Mouse (Mus musculus) retina, adult 2 months (tissue): Measurements from ENCODE around the gene Dennd4c.

Source experiments
- DNase-seq: peaks from one replicate; pipeline ENCODE4 v3.0.0-alpha.2; 2012; ENCODE audit warnings: low read depth, low spot score

Dennd4c gene

DNA sequence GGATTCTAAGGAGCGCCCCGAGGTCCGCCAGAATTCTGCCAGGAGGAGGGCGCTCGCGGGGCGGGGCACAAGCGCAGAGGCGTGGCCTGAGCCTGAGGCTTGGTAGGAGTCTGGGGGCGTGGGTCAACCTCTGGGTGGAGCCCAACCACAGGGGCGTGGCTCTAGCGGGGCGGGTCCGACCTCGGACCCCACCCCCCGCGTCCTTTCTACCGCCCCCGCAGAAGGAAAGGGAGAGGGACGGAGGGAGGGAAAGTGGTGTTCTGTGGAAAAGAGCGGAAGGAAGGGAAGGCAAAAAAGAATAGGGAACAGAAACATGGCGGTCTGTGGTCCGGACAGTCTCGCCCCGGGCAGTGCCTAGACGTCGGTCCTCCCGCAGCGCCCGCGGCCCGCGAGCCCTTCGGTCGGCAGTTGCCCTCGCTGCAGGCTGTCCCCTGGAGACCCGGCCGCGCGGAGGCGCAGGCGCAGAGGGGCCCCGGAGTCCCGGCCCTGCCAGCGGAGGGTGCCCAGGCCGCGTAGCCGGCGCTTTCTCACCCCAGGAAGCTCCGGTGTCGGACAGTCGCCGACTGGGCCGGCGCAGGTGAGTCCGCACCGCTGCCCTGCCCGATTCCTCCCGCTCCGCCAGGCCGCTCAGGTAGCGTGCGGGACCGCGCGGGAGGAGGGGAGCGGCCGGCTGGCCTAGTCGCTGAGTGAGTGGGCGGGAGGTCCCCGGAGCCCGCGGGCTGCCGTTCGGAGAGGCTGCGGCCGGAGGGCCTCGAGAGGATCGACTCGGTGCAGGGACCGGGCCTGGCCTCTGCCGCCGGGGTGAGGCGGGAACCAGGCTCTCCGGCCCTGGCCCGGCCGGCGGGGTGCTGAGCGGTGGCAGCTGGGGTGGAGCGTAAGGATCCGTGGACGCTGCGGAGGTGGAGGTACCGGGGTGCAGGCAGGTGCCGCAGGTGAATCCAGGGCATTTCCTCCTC is at the start of gene Dennd4c:
Gene Dennd4c (plus strand): TSS at position 220 of the 956 bp plus-strand sequence.
- peak; percentile 78 for DNase-seq

DNA sequence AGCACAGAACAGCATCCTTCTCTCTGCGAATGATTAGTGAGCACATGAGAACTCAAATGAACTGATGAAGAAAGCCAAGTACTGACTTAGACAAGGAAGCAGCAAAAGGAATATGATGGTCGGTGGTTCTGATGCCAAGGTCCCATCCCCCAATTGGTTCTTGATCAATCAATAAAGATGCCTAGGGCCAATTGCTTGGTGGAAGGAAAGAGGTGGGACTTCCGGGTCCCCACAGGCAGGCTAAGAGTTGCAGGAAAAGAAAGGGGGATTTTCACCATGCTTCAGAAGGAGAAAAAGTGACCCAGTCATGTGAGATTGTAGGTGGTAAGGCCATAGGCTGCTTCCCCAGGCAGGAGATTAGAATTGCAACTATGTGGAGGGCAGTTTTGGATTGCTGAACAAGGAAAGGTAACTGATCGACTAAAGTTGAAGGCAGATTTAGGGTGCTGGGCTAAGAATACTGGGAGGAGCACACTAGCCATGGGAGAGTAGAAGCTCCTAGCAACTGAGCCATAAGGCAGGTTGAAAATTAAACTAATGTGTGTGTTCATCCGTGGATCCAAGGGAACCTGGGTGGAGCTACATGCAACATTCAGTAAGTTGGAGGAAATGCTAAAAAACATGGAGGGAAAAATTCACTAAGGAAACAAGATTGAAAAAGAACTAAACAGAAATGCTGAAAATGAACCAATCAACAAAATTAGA is 49.0 kb upstream of the Dennd4c start:
- no peak for DNase-seq

DNA sequence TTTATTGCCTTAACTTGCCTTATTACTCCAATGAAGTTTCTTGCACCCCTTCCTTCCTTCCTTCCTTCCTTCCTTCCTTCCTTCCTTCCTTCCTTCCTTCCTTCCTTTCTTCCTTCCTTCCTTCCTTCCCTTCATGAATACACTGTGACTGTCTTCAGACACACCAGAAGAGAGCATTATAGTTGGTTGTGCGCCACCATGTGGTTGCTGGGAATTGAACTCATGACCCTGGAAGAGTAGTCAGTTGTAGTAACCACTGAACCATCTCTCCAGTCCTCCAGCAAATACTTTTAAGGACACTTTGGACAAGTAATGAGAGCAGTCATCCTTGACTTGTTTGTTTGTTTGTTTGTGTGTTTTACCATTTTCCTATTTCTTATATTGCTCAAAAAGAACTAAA is 39.6 kb upstream of the Dennd4c start:
- no peak for DNase-seq

DNA sequence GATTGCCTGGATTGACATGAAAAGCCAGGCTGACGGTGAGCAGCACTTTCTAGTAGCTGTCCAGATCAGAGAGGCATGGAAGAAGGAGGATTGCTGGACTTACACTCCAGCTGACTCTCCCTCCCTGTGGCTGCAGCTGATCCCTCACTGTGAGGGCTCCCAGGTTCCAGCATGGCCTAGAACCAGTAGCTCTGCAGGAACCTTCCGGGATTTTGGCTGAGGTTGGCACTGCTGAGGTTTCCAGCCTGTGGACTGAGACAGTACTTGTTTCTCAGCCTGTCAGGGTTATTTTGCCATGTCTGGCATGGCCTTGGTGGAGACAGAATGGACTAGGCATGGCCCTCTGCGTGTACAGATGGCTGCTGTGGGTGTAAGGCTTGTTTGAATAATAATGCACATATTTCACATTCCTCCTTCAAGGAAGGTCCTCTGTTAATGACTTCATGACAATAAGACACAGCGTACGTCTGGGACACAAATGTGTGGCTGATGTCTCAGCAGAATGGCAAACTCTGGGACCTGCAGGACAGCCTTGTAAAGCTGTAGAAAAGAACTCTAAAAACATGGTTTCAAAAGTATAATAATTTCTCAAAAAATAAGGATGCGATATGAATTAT is 38.2 kb upstream of the Dennd4c start:
- DNase-seq = no peak

DNA sequence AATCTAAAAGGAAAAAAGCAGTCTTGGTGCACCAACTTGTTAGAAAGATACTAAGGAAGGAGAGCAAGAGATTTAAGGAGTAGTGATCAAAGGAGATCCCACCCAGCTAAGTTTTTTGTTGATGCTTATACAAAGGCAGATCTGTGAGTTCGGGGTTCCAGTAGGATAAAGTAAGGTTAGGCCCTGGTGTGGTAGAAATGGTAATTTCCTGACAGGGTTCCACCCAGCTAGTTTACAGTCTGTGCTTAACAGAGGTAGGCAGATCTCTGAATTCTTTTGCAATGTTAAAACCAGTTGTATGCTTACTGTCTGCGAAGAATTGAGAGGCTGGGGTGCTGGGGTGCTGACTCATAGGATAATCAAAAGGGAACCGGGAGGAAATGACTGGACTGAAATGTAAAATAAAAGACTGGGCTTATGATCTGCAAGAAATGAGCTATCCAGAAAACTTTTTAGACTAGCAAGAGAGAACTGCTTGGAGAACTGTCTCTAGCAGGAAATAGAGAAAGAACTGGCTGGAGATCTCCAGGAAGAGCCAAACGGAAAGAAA is 37.6 kb upstream of the Dennd4c start:
- DNase-seq = no peak

DNA sequence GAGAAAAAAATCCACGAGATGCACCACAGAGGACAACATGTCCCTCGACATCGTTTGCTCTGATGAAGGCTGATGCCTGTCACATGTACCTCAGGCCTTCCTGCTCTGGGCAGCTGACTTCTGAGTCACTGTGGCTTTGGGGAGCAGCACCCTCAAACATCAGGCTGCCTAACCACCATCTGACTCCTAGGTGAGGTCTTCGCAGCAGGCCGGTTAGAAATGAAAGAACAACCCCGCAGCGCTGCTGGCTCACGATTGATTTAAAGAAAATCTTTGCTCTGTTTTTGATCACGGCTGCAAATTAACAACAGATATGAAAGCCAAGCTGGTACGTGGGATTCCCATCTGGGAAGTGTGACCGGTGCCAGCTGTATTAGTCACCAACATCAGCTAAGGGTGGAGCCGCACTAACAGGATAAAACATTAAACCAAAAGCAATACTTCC is 35.6 kb upstream of the Dennd4c start:
- no peak for DNase-seq

DNA sequence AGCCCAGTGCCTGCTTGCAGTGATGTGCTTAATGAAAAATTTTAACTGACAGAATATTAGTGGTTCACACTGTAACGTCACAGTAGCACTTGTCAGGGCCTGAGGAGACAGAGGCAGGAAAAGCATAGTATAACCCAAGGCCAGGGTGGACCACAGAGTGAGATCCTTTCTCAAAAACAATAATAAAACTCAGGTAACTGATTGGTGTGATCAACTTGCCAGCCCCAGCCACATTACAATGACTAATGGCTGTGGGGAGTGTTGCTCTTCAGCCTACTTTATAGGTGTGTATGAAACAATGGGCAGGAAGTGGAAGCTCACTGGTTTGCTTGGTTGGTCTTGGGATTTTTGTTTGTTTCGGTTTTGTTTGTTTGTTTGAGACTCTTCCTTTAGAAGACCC is 34.8 kb upstream of the Dennd4c start:
- no peak for DNase-seq

DNA sequence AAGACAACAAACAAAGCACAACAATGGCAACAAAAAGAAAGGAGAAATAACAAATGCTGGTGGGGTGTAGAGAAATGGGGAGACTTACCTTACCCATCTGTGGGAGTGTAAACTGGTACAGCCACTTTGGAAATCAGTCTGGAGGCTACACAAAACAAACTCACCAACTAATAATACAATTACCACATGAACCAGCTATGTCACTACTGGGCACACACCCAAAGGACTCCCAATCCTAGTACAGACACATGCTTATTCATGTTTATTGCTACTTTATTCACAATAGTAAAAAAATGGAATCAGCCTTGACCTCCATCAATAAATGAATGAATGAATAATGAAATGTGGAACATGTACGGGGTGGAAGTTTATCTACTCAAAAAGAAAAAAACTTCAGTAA is 33.0 kb upstream of the Dennd4c start:
- no peak for DNase-seq

DNA sequence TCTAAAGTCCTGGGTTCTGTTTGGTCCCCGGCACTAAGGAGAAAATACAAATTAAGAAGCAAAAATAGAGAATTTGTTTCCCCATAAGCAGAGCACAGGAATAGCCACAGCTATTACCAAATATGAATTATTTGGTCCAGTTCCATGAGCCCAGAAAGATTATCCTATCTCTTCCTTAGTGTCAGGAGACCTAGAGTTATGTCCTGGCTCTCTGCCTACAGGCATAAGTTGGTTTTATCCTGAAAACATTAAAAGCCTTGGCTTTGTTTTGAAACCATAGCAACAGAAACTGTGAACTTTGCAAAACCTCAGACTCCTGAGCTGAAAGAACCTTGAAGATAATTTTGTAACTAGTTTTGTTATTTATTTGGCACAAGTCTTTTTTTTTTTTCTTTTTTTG is 31.2 kb upstream of the Dennd4c start:
- DNase-seq = no peak

DNA sequence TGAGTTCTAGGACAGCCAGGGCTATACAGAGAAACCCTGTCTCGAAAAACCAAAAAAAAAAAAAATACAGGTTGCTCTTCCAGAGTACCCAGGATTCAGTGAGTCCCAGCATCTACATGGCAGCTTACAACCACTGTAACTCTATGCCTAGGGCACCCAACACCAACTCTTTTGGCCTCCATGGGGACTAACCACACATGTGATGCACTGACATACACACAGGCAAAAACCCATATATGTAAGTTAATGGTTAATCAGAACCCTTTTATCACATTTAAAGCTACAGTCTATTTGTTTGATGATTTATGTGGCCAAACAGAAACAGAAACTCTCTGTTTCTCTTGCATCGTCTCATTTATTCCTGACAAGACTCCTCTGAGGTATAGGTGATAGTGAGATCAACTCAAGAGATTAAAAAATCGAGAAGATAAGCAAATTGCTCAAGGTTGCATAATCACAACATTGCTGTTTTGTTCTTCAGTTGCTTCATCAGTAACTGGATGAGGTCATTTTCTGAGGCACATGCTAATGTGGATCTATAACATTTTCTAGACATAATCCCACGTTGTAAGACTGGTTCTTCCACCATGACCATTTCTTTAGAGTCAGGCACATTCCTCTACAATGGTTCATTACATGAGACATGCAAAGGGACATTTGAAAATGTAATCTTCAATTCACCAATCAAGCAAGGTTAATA is 29.3 kb upstream of the Dennd4c start:
- no peak for DNase-seq

DNA sequence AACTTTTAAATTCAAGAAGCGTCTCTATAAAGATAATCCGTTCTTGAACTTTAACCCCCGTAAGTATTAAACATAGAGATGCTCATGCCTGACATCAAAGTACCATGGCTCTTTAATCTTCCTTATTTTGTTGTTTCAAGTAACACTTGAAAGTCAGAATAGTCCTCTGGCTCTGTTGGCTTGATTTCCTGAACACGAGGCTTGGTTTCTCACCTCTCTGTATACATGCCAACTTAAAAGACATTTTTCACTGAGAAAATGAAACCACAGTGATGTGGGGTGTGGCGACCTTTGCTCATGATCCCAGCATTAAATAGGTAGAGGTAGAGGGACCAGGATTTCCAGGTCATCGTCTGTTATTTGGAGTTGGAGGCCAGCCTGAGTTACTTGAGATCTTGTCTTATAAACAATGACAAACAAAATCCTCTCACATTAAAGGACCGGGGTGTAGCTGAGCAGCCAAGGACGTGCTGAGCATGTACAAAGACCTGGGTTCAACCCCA is 26.4 kb upstream of the Dennd4c start:
- no peak for DNase-seq

DNA sequence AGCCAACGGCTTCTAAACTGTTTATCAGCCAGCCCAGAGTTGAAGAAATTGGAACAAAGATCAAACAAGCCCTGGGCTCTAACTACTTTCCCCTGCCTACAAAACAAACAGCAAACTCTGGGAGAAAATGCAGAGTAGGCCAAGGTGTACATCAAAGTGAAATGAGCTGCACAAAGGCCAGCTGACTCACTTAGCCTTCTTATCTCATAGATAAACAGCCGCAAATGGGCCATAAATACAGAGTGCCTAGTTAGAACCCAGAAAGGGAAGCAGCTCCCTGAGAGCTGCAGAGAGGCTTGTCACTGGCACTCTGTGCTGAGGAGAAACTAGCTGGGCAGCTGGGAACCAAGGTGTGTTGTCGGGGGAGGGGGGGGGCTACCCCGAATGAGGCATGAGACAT is 23.2 kb upstream of the Dennd4c start:
- DNase-seq = no peak

DNA sequence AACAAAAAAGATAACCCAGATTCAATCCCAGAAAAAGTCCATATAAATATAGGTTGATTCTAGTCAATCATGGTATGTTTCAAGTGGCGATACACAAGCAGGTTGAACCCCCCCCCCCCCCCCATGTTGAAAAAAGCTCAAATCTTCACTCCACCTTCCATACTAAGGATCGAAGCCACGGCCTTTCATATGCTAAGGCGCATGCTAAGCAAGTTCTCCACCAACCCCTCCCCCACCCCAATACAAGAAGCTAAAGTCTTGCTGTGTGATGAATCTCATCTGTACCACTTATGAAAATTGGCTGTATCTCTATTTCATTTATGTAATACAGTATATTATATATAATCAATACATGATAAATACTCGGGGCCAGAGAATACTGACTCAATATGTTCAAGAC is 22.2 kb upstream of the Dennd4c start:
- DNase-seq = no peak

DNA sequence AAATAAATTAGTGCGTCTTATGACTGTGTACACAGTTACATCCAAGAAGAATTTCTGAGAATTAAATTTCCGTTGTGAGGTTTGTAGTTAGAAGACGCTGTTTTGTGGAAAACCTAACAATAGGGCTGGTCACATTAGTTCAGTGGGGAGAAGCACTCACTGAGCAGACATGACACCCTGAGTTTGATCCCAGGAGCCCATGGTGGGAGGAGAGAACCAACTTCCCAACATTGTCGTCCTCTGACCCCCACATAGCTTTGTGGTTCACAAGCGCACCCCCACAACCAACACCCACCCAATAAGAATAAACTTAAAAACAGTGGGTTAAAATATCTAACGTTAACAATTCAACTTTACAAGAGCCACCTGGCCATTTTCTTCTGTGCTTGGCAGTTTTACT is 18.5 kb upstream of the Dennd4c start:
- no peak for DNase-seq

DNA sequence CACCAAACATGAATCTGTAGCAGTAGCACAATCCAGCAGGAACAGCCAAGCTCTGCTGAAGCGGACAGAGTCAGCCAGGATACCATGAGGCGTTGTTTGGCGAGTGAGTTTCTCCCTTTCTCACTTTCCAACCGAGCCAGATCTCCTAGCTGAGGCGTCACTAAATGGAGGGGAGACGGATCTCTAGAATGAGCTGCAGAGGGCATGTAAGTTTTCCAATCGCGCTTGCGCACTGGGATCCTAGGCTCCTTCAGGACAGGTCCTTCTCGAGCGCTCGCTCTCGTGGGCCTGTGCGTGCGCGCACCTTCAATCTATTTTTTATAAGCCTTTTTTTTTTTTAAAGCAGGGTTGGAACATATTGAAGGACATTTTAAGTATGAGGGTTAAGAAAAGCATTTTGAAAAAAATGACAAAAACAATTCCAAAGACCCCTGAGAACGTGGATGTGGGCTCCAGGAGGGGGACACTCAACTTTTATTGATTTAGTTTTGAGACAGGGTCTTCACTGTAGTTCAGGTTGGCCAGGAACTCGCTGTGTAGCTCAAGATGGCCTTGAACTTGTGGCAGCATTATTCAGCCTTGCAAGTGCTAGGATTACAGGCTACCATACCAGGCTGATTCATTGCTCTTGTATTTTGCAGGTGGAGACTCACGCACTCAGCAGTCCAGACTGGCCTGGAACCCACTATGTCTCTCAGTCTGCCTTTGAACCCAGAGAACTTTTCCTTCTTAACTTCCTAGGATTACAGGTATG is 14.1 kb upstream of the Dennd4c start:
- no peak for DNase-seq

DNA sequence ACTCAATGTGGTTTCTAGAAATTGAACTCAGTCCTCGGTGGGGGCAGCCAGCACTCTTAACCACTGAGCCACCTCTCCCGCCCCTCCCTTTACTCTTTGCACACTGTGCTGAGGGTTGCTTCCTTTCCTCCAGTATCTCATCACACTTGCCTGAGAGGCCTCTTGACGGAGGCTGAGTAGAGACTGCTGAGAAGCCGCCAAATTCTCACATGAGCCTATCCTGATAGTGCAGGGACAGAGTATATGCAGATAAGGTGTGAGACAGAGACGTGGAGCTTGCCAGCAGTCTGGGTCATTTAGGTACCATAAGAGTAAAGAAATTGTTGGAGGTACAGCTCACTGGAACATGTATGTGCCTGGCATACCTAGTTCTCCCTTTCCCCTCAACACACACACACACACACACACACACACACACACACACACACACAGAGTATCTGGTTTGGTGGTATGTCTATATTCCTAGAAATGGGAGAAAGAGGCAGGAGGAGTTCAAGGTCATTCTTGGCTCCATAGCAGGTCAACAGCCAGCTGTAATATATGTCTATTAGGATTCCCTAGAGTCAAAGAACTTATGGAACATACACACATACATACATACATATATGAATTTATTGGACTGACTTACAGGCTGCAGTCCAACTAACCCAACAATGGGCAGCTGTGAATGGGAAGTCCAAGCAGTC is 8.9 kb upstream of the Dennd4c start:
- no peak for DNase-seq

DNA sequence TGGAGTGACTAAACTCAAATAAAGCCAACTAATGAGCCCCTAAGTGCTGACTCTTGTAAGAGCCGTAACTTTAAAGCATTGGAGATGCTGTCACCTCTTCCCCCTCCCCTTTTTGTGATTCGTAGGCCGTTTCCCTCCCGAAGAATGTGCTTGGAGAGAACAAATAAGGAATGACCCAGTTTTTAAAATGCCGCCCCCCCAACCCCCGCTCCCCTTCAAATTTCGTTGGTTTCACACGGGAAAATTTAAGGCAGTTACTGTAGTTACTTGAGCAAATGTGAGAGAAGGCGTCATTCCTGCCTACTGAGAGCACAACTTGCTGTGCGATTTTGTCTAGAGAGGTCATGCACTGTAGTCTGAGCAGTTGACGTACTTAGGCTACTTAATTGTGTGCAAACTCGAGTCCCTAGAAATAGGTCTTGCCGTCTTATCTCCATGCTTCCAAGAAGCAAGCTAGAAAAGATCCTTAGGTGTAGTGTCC is 1.0 kb downstream of the Dennd4c start:
- DNase-seq = no peak

DNA sequence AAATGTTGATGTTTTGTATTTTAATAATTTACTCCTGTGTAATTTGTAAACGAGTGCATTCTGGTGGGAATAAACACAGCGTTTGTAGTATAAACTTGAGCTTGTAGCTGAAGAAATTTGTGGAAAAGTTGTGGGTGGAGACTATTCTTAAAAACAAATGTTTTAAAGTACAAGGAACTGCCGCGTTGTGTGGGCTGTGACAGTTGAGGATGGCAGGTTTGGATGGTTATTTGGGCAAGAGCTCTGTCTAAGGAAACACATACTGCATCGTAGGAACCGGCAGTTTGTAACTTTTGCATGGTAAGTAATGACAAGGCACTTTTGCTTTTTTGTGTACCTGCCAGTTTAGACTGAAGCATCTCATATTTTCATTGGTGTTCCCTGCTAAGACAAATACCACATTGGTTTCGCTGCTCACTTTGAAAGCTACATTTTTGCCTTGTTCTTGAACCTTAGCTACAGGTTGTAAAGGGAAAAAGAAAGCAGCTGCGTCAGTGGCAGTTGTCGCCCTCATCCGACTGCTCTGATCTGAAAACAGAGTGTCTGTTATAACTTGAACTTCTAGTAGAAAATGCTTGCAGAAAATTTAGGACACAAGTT is 2.1 kb downstream of the Dennd4c start:
- DNase-seq = no peak

DNA sequence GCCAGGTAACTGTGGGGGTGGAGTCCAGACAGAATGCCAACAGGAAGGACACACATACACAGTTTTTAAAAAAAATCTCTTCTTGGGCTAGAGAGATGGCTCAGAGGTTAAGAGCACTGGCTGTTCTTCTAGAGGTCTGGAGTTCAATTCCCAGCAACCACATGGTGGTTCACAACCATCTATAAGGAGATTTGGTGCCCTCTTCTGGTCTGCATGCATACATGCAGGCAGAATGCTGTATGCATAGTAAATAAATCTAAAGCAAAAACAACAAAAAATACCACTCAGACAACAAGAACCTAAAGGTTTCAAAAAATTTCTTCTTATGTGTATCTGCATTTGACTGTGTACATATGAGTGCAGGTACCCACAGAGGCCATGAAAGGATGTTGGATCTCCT is 16.0 kb downstream of the Dennd4c start:
- no peak for DNase-seq
